Mouse (Mus musculus): ENCODE measurements around the gene Dbp. TPM values are rescaled to one million over a fixed set of nuclear protein-coding genes. Genes with fewer than 3 reads are reported as not detected.

The Dbp gene
- total and polyA plus RNA-seq, 3 experiments: 7.9 to 11.0 (median 10.4) TPM

DNA sequence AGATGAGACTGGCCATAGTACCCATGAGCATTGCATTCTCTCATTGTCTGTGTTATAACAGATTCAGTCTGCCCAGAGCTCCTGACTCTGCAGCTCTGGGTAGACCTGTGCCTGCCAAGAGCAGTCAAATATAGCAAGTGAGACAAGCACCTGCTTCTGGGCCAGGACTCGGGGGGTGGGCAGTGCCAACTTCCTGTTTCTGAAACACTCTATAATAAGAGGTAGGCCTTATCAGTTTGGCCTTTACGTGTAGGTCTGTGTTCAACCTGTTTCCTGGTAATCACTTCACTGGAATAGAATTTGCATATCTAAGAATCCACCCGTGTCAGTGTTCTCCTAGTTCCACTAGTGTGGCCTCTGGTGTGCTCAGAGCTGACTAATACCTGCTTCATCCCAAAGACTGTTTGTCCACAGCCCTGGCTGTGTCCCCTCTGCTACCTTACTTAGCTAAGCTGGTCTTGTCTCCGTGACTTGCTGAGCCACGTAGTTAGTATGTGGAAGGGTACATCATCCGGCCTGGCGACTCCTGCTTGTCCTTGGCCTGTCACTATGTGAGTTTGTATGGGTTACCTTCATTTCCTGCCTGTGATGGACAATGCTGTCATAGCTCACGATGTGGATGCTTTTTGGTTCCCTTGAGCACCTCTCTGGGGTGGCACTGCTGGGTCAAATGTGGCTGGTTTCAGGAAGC is 23.7 kb upstream of the Dbp start (continued):
- no peak for TF ChIP-seq RAD21 (IDR thresholded peaks at IDR 0.05; ENCODE audit: low read depth, low read length)
- TF ChIP-seq USF1 (IDR thresholded peaks at IDR 0.05; ENCODE audit: low read depth, low read length): no peak
- TF ChIP-seq SIN3A (IDR thresholded peaks at IDR 0.05; ENCODE audit: low read length): peak; percentile 45; the same call in 1 of the 2 replicates
- TF ChIP-seq ZMIZ1 (IDR thresholded peaks at IDR 0.05; ENCODE audit: low read depth, low read length): no peak
- 0 out of 2 replicates have a peak, but pooled peaks have one; percentile 26 for TF ChIP-seq CHD1 (IDR thresholded peaks at IDR 0.05; ENCODE audit: low read depth, low read length)
- TF ChIP-seq ZKSCAN1 (IDR thresholded peaks at IDR 0.05; ENCODE audit: borderline replicate concordance, low read depth, low read length): no peak
- TF ChIP-seq POLR2A (IDR thresholded peaks at IDR 0.05; ENCODE audit: low read depth, low read length): no peak
- no peak; the same call in 1 of the 2 replicates for TF ChIP-seq MAZ (IDR thresholded peaks at IDR 0.05; ENCODE audit: low read depth, low read length)
- TF ChIP-seq PAX5 (IDR thresholded peaks at IDR 0.05; ENCODE audit: low read length): no peak
- TF ChIP-seq HCFC1 (IDR thresholded peaks at IDR 0.05; ENCODE audit: low read depth, low read length): 0 out of 2 replicates have a peak, but pooled peaks have one; percentile 15
- peak; percentile 30; the same call in 1 of the 2 replicates for TF ChIP-seq IRF4 (IDR thresholded peaks at IDR 0.05; ENCODE audit: low read depth, low read length)
- no peak for TF ChIP-seq CTCF (conservative IDR thresholded peaks at IDR 0.05 in 1 of 2, IDR thresholded peaks at IDR 0.05 in 1 of 2; ENCODE audit: low read depth in 2 of 2, low read length in 2 of 2)

GRCm38 (mm10) chr7:45682144-45683126 is 22.5 kb upstream of the Dbp start:
- H3K9me3 ChIP-seq (replicated peaks; ENCODE audit: low read length): no peaks in the 10 kb centered on the region
- no peak overlapping the region for H3K4me3 ChIP-seq (replicated peaks in 1 of 3; ENCODE audit: low read depth in 2 of 3, low read length in 2 of 3, poor library complexity in 1 of 3)
- DNase-seq (ENCODE audit: extremely low read depth): peak; percentile 92
- in situ Hi-C loops (cut with MboI; ENCODE audit: low pct_ligation_motif_present, low pct_unique_long_range_greater_than_20kb, low sequenced_read_pairs): loop anchor here (5.0 to 10.0 kb wide), 3 partner anchors 45 to 218 kb away; partner anchors contain the start of genes Bax and Mamstr
- peaks cover 34 to 77% of the 10 kb centered on the region in 2 experiments for H3K4me1 ChIP-seq (ENCODE audit: control insufficient read depth in 1 of 2, insufficient read depth in 2 of 2)
- H3K27me3 ChIP-seq (replicated peaks): no peaks in the 10 kb centered on the region
- H3K9ac ChIP-seq (ENCODE audit: insufficient read depth, low read depth): 0 out of 2 replicates have a peak overlapping the region, but pooled peaks have one; percentile 34
- H3K4me2 ChIP-seq (ENCODE audit: insufficient read depth, low read depth, poor library complexity, severe bottlenecking): peak overlapping the region; percentile 52; the same call in 1 of the 2 replicates
- no peak for TF ChIP-seq USF1 (IDR thresholded peaks at IDR 0.05; ENCODE audit: low read depth, low read length)
- TF ChIP-seq SIN3A (IDR thresholded peaks at IDR 0.05; ENCODE audit: low read length): peak; percentile 41; the same call in 1 of the 2 replicates
- peak; percentile 46 for TF ChIP-seq HCFC1 (IDR thresholded peaks at IDR 0.05; ENCODE audit: low read depth, low read length)
- no peak for TF ChIP-seq CHD1 (IDR thresholded peaks at IDR 0.05; ENCODE audit: low read depth, low read length)
- TF ChIP-seq TCF12 (IDR thresholded peaks at IDR 0.05; ENCODE audit: low read depth, low read length): peak; percentile 58
- TF ChIP-seq MAZ (IDR thresholded peaks at IDR 0.05; ENCODE audit: low read depth, low read length): no peak
- no peak for TF ChIP-seq USF2 (conservative IDR thresholded peaks at IDR 0.05; ENCODE audit: low read depth, low read length)
- TF ChIP-seq BHLHE40 (IDR thresholded peaks at IDR 0.05; ENCODE audit: low read depth, low read length): peak; percentile 35; the same call in 1 of the 2 replicates
- no peak for TF ChIP-seq ZMIZ1 (IDR thresholded peaks at IDR 0.05; ENCODE audit: low read depth, low read length)
- no peak for TF ChIP-seq MAFK (IDR thresholded peaks at IDR 0.05; ENCODE audit: insufficient replicate concordance, low read length)
- TF ChIP-seq IRF4 (IDR thresholded peaks at IDR 0.05; ENCODE audit: low read depth, low read length): peak; percentile 69
- no peak for TF ChIP-seq EP300 (IDR thresholded peaks at IDR 0.05; ENCODE audit: low read length)
- peak; percentile 88 to 100 for TF ChIP-seq CTCF (conservative IDR thresholded peaks at IDR 0.05 in 1 of 2, IDR thresholded peaks at IDR 0.05 in 1 of 2; ENCODE audit: low read depth in 2 of 2, low read length in 2 of 2)
- peak; percentile 79; the same call in 1 of the 2 replicates for TF ChIP-seq NELFE (IDR thresholded peaks at IDR 0.05; ENCODE audit: low read depth, low read length)
- no peak for TF ChIP-seq PAX5 (IDR thresholded peaks at IDR 0.05; ENCODE audit: low read length)
- TF ChIP-seq NRF1 (IDR thresholded peaks at IDR 0.05; ENCODE audit: low read depth, low read length): no peak
- no peak for TF ChIP-seq E2F4 (IDR thresholded peaks at IDR 0.05; ENCODE audit: insufficient replicate concordance, low read depth, low read length)
- peak; percentile 36; the same call in 1 of the 2 replicates for TF ChIP-seq POLR2A (IDR thresholded peaks at IDR 0.05; ENCODE audit: low read depth, low read length)
- TF ChIP-seq MXI1 (IDR thresholded peaks at IDR 0.05; ENCODE audit: low read depth, low read length): no peak
- TF ChIP-seq RAD21 (IDR thresholded peaks at IDR 0.05; ENCODE audit: low read depth, low read length): peak; percentile 92
- peak; percentile 44 for TF ChIP-seq ZC3H11A (IDR thresholded peaks at IDR 0.05; ENCODE audit: low read depth, low read length)
- no peak; the same call in 1 of the 2 replicates for TF ChIP-seq MEF2A (IDR thresholded peaks at IDR 0.05; ENCODE audit: borderline replicate concordance, low read depth, low read length)
- TF ChIP-seq MYC (IDR thresholded peaks at IDR 0.05; ENCODE audit: low read depth, low read length): 0 out of 2 replicates have a peak, but pooled peaks have one; percentile 35
- no peak for TF ChIP-seq TBP (conservative IDR thresholded peaks at IDR 0.05; ENCODE audit: low read depth, low read length)
- TF ChIP-seq SMC3 (IDR thresholded peaks at IDR 0.05; ENCODE audit: low read depth, low read length): peak; percentile 92
- TF ChIP-seq ELF1 (IDR thresholded peaks at IDR 0.05; ENCODE audit: low read depth, low read length): peak; percentile 89
- H3K79me2 ChIP-seq (replicated peaks; ENCODE audit: control insufficient read depth, extremely low read depth, insufficient read depth, poor library complexity, severe bottlenecking): no peaks in the 10 kb centered on the region
- H3K27ac ChIP-seq (ENCODE audit: insufficient read depth, low read depth): peak overlapping the region; percentile 81
- dilution Hi-C loops (cut with MboI; ENCODE audit: extremely low pct_ligation_motif_present, extremely low pct_unique_long_range_greater_than_20kb, low sequenced_read_pairs): no loop called here
- no peaks in the 10 kb centered on the region for H3K36me3 ChIP-seq (replicated peaks in 1 of 2; ENCODE audit: control insufficient read depth in 1 of 2, insufficient read depth in 1 of 2, low read length in 1 of 2)
